Mouse (Mus musculus): ENCODE data around the gene Mpp5.

The Mpp5 gene

DNA sequence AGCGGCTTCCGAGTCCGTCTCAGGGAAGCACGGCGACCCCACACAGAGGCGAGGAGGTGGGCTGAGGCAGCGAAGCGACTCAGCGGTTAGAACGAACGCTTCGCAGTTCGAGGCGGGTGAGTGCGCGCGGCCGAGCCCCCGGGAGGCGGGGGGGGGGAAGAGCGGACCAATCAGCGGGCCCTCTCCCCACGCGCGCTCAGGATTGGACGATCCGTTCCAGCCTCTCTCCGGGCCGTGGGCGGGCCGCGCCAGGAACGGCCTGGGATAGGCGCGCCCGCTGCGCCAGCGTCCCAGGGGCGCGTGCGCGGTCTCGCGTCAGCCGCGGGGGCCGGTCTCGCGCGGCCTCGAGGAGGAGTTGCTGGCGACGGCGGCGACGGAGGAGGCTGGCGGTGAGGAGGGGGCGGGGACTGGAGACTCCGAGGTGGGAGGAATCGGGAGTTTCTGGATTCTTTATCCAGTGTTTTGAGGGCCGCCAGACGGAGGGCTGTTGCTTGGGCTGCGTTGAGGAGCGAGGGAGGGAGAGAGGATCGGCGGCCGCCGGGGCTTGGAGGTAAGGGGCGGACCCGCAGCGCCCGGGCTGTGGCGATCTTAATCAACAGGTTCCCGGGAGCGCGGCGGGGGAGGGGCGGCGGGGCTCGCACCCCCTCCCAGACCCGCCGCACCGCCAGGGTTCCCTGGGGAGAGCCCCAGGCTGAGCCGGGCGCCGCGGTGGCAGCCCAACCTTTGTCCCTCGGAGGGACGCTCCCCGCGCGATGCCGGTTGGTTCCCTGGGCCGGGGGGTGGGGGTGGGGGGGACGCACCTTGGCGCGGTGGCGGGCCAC, at the start of gene Mpp5:
Mpp5 (plus strand) TSS at position 351 of the 821 bp plus-strand sequence.
- peak; percentile 95 to 96 for DNase-seq

DNA sequence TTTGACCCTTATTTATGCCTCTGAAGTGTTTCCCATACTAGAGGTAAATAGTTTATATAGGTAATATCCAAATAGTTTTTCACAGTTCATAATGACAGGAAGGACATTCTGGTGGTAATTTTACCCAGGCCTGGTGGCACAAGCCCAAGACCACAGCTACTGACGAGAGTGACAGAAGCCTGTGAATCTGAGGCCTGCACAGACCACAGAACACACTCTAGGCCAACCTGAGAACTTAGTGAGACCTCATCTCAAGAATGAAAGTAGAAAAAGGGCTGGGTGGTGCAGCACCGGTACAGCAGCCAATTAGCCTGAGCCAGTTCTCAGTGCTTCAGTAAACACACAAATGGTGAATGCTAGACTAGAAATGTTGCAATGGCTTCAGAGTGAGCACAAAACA, 30.9 kb upstream of the Mpp5 start:
- no peak for DNase-seq

DNA sequence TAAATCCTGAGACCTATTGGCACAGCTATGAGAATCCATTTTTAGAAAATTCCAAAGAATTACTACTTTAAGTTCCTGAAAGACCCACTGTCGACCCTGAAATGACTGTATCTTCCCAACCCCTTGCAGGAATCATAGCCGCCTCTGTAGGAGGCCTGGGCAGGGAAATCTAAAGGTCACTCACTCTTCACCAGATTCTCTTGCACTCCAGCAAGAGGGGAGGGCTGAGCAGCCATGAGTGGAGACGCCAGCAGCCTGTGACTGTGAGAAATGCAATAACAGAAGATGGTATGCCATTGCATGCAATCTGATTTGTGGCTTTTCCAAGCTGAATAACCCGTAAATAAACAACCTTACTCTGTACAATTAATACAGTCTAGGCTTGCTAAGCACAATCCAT, 21.0 kb upstream of the Mpp5 start:
- DNase-seq, result no peak

DNA sequence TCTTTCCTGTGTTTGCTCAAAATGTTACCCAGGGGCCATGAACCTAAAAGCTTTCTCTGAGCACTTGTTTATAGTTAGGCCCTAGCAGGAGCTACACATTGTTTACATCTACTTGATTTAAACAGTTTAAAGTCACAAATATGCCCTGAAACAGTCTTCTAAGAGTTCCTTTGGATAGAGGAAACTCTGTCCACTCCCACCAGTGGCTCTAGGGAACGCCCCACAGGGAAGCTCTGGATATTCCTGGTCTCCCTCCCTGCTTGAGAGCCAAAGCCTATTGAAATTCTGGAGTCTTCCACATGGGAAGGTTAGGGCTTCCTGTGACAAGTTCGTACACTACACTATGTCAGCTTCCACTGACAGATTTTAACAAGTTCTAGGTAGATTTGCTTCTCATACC, 9.1 kb upstream of the Mpp5 start:
- no peak for DNase-seq

DNA sequence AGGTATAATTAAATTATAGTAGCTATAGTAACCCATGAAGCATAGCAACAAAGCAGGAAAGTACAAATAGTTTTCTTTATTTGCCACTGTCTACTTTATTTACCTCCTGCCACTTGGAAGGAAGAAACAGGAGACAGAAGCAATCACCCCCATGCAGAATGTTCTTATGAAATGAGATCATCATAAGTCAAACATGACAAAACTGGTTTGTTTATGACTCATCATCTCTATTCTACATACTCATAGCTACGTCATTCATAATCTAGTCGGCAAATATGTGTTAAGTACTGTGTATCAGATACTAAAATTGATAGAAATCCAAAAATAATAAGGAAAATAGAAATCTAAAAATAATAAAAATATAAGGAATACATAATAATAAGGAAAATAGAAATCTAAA, 8.4 kb upstream of the Mpp5 start:
- no peak for DNase-seq

DNA sequence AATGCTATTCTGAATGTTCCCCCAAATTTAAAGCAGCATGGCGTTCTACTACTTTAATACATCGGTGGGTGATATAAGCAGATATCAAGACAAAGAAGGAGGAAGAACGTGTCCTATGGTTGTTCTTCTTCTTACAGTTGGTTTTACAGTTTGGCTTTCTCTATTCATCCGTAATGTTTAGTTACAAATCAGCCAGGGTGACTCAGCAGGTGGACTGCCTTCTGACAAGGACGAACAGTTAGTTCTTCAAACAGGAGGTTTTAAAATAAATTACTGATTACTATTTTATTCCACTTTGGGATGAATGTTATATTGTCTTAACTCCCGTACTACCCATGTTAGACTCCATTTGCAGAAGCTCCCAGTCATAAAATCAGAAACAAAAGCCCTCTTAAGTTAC, 2.5 kb upstream of the Mpp5 start:
- no peak for DNase-seq

DNA sequence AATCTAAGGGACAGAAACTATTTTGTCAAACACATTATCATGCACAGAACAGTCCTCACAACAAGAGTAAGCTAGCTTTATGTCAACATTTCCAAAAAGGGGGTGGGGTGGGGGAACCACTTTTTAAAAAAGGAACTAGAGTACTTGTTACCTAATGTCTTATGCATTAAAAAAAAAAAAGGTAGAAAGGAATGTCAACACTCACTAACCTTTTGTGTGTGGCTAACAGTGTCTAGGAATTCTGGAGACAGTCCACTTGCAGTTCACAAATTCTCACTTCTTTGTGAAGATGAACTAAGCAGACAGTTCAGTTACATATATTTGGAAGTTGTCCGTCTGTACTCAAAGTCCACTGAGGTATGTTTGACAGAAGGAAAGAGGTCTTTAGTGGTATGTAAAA, 1.3 kb upstream of the Mpp5 start:
- DNase-seq, result no peak

DNA sequence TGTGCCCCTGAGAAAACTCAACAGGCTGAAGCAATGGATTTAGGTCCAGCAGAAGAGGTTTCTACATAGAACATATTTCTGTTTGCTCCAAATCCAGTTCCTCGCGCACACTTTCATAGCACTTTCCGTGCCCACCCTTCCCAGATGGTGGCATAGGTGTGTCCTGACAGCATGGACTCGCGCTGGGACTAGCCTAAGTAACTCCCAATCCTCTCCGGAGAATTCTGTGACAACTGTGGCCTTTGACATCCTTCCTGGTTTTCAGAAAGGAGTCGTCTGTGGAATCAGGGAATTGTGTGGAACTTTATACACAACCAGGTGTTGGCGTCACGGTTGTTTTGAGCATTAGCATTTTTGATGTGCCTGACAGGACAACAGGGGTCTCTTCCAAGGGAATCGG, 594 bp upstream of the Mpp5 start:
- no peak for DNase-seq

DNA sequence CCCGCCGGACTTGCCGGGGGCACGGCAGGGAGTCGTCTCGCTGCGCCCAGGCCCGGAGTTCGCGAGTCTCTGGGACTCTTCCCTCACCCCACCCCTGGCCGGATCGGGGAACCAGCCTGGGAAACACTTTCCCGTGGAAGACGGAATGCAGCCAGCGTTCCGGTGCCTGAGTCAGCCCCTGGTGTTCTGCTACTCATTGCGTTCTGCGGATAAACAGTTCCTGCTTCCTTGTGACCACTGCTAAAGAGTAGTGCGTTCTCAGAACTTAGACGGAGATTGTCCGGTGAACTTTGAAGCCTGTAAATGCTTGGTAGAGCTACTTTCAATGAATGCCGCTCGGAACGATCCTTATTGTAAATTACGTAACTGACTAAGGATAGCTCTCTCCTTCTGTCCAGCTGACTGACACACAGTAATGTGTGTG, 683 bp downstream of the Mpp5 start:
- peak; percentile 54 to 59 for DNase-seq

DNA sequence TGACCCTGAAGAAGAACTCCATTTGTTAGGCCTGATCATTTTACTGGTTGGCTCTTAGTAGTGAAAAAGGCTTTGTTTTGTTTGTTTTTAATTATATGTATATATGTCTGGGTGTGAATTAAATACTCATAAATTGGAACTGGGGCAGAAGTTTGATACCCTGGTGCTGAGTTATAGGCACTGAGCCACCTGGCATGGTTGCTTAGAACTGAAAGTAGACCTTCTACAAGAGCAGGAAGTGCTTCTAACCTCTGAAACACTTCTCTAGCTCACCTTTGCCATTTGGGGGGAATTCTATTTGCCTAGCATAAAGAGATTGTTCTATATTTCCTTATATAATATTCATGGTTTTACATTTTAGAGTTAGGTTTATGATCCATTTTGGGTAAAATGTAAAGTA, 13.3 kb downstream of the Mpp5 start:
- DNase-seq, result no peak

DNA sequence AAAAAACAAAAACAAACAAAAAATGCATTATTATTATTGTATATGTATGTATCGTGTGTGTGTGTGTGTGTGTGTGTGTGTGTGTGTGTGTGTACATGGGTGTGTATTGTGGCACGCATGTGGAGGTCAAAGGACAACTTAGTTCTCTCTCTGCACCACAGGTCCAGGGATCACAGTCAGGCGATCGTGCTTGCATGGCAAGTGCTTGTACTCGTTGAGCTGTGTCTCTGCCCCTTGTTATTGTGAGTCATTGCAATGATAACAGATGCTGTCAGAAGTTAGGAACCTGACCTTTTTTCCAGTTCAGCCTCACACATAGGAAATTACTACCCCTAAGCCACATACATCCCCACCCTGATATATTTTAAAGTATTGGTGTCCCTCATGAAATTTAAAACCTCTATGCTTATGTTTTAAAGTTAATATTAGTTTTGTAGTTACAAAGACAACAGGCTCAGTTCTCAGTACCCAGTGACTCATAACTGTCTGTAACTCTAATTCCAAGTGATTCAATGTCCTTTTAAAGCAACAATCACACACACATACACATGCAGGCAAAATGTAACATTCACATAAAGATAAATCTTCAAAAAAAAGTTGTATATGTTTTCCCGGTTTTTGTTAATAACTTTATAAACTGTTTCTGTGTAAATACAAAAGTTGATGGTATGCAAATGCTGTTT, 20.5 kb downstream of the Mpp5 start:
- DNase-seq, result no peak

DNA sequence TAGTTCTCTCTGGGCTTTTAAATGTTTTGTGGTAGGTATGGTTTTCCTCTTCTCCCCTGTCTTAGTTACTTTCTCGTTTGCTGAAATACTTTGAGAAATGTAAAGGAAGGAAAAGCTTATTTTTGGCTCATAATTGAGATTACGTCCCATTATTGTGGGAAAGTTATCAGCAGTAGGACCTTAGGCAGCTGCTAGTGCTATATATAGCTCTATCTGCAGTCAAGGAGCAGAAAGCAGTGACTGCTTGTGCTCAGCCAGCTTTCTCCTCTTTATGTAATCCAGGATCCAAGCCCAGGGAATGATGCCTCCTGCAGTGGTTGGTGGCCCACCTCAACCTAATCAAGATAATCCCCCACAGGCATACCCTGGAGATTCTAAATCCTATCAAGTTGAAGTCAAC, 24.5 kb downstream of the Mpp5 start:
- no peak for DNase-seq

DNA sequence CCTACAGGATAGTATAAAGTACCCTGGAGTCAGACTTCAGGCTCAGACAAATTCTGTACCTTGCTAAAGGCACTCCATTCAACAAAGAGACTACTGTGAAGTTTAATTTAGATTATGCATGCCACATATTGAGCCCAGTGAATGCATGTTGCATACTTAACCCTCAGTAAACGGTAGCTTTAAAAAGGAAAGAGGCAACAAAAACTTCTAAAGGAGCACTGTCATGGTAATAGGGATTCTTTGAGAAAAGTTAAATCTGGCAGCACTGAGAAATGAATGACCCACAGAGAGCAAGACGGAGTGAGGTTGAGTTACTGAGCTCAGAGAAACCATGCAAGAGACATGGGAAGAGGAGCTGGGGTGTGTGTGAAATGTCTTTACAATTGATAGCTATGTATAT, 29.2 kb downstream of the Mpp5 start:
- no peak for DNase-seq

DNA sequence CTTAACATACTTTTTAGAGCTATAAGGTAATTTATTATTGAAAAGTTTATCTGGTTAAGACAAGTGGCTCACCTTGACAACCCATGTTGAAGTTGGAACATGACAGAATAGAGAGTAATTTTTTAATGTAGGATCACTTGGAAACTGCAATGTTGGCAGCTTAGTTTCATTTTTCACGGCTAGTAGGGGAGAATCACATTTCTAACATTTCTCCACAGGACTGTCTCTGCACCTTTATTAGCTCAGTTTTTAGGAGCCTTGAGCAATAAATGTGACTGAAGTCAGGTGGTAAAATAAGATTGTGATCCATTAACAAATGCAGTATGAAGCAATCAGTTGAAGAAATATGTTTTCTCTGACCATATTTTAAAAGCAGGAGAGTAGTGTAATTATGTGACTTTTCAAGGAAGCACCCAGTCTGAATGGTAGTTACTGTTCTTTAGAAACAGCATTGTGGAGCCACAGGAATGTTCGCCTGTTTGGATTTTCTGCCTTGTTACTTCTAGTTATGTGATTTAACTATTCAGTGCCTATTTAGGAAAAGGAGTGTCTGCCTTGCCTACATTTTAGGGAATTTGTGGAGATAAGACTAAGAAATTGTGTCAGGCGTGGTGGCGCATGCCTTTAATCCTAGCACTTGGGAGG, 29.8 kb downstream of the Mpp5 start:
- no peak for DNase-seq

DNA sequence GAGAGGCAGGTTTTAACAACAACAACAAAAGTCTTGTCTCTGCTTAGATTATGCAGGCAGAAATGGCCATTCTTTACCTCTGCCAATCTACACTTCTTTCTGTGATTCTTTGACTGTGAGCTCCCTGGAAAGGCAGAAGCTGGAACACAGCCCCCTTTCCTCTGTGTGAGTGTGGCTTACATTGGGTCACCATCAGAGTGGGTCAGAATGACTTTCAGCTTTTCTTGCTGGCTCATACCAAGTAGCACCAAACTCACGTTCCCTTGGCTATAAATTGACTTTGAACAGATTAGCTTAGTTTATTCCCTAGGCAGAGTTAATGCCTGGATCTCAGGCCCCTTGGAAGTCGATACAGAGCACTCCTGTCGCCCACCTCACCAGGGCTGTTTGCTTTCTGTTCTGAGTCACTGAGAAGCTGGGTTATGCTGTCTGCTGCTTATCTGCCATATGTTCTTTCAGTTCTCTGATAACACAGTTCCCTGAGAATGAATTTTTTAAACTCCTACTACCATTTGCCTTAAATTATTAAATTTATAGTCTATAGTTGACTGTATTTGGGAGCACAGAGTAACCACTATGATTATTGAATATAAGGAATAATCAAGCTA, 39.7 kb downstream of the Mpp5 start:
- DNase-seq, result no peak

DNA sequence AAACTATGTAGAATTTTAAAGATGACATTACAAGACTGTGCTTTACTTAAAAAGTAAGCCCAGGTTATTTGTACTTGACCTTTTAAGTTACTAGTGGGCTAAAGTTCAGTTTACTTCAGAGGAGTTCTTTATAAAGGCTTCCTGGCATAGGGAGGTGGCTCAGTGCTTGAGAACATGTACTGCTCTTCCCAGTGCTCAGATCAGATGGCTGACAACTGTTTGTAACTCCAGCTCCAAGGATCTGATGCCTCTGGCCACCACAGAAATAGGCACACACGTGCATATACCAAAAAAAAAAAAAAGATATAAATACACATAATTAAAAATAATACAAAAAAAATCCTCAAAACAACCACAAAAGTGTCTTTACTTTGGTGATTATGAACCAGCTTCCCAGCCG, 42.1 kb downstream of the Mpp5 start:
- no peak for DNase-seq

DNA sequence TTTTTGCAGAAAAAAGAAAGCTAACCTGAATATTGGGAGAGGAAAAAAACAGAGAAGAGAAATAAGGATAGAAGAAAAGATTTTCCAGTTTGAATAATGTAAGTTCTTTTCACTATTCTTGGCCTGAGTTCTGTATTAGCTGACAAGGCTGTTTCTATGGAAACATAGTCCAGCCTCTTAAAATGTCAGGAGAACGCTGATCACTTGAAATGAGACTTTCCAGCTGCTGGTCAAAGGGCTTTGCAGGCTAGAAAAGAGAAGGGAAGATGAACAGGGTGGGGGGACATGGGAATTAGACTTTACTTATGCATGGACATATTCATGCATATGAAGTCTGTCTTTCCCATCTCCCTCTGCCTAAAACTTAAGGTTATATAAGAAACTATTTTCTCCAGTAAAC, 45.5 kb downstream of the Mpp5 start:
- DNase-seq, result no peak

DNA sequence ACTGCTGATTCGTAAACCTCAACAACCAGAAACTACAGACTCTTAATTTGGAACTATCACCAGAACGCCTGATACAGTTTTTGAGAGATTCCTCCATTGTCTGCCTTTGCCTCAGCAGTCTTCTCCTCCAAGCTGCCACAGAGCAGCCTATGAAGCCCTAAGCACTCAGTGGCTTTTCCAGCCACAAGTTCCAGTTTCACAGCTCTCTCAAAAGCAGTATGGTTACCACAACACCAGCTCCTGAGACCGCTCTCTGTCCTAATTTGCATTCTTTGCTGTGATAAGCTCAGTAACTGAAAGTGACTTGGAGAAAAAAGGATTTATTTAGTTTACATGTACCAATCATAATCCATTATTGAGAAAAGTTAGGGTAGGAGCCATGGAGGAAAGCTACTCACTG, 51.3 kb downstream of the Mpp5 start:
- DNase-seq, result no peak

DNA sequence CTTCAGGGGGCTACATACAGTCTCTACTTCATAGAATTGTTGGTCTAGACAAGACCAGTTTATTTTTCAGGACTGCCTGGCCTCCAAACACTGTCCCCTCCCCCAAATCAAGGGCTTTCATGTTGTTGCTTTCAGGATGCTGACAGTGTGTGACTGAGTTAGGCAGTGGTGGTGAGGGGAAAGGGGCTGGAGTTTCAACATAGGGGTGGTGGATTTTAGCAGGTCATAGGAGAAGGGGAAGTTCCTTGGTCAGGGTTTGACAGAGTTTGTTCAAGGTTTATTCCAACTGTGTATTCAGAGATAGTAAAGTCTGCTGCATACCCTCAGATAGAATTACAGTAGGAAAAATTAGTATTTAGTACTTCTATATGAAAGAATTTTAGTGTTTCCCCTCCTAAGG, 53.1 kb downstream of the Mpp5 start:
- DNase-seq, result no peak

DNA sequence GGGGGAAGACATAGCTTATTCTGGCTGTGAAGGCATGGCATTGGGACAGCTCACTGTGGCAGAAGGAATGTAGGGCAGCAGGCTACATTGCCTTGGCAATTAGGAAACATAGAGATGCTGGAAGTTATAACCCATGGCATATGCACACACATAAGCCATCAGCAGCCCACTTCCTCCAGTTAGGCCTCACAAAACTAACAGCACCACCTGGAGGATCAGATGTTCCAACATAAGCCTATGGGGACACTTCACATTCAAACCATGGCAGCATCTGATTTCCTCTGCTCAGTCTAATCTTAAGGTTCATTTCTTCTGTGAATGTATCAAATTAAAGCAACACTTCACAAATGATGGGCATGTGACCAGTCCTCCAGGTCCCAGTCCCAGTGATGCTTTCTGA, 65.7 kb downstream of the Mpp5 start:
- peak; percentile 10 to 22 for DNase-seq

DNA sequence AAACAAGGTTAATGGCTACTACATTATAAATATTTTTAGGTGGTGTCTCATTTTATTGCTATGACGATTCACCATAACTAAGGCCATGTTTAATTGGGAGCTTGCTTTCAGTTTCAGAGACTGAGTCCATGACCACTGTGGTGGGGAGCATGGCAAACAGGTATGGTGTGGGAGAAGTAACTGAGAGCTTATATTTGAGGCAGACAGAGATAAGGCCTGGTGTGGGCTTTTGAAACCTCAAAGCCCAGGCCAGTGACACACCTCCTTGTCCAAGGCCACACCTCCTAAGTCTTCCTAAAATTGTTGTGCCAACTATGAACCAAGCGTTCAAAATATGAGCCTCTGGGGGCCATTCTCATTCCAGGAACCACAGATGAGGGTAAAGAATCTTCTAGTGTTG, 85.8 kb downstream of the Mpp5 start:
- DNase-seq, result no peak

DNA sequence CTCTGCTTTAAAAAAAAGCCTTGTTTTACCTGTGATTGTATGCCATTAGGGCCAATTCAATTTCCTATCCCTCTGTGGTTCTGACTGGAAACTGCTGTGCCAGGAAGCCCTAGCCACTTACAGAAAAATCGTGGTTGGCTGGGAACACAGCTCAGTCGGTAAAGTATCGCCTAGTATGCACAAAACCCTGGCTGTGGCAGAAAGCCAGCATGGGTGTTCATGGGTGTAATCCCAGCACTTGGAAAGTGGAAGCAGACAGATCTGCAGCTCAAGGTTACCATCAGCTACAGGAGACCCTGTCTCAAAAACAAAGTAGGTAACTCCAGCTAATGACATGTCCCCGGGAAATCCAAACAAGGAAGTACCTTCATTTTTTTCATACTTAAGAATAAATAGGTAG, 91.2 kb downstream of the Mpp5 start:
- DNase-seq, result peak; percentile 18 to 33

DNA sequence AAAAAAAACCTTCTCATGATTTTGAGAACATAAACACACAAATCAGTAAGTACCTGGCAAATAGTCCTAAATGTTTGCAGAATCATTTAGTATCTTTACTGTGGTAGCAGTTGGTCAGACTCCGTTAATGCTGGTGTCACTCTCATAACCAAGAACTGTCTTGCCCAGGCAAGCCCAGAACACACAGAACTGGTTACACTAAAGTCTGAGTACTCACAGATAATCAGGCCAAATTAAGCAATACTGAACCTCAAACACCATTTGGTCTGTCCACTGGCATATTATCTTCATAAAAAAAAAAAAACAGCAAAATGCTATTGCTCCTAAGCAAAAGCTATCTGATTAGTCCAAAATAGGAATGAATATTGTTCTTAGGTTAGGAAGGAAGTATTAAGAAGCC, 93.7 kb downstream of the Mpp5 start:
- DNase-seq, result no peak

DNA sequence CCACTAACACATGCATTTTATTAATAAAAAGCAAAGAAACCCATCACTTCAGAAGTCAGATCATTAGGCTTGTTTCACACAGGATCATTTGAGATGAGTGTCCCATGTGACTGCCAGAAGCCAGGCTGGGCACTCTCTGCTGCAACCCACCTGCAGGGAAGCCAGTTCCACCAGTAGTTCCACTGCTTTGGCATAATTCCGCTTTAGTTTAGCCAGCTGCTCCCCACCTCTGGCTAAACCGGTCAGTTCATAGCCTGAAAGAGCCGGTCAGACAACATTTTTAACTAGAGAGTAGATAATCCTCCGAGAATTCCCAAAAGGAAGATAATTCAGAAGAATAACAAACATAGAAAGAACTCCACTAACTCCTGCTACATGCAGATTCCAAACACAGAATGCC, 99.5 kb downstream of the Mpp5 start:
- DNase-seq, result no peak

All from cerebellum, postnatal 14 days (tissue).